Mouse (Mus musculus): ENCODE results near the gene Irf2bpl.

The Irf2bpl gene

DNA sequence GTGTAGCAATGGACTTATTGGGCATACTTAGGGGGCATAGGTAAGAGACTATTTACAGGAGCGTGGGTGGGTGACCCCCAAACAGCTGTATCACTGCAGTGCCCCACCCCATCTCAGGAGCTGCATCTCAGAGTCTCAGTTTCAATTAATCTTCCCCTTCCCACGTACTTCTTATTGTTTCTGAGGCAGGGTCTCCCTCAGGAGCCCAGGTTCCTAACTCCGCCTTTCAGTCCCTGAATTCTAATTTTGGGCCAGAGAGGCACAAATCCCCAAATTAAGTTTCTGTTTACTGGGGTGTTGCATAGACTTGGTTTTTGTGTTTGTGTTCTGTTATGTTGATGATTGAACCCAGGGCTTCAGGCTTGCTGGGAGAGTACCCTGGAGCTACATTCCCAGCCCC, 13.8 kb upstream of the Irf2bpl start:
- no peak for DNase-seq (ENCODE audit: low read depth, low spot score)

DNA sequence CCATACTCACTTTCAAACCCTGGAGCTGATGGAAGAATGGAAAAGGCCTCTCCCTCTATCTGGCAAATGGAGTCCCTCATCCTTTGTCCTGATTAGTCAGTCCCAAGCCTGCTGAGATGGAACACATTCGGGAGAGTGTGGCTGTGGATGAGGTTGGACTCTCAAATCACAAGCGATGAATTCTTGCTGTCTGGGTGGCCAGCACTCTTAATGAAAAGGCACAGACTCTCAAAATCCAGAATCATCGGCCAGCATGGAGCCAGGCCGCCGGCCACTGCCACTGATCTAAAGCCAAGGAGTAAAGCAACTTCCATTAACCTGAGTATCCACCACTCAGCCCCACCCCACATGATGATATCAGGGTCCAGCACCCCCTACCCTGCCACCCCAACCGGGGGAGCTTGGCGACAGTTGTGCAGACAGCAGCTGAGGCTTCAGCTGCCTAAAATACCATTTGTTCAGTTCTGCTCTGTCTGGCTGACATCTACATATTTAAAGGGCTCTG, 13.2 kb upstream of the Irf2bpl start:
- no peak for DNase-seq (ENCODE audit: low read depth, low spot score)

DNA sequence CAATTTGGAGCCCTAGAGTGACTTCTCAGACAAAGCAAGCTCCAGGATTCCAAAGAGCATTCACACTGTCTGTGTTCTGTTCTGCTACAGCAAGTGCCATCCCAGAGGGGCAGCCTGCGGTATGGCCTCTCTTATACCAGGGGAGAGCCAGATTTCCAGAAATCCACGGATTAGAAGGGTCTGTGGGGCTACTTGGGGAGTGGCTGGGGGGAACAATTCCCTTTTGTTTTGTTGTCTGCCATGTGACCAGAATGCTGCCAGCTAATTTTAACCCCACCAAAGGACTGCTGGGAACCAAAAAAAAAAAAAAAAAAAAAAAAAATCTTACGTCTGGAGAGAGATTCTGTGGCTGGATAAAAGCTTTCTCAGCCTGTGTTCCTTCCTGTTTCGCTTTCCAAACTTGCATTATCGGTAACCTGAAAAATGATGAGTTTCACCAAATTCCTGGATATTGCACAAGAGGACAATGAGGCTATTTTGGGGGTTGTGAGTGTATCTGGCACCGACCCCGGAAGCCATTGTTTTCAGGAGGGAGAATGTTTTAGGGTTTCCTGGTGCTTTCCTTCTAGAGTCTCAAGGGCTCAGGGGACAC, 12.4 kb upstream of the Irf2bpl start:
- no peak for DNase-seq (ENCODE audit: low read depth, low spot score)

DNA sequence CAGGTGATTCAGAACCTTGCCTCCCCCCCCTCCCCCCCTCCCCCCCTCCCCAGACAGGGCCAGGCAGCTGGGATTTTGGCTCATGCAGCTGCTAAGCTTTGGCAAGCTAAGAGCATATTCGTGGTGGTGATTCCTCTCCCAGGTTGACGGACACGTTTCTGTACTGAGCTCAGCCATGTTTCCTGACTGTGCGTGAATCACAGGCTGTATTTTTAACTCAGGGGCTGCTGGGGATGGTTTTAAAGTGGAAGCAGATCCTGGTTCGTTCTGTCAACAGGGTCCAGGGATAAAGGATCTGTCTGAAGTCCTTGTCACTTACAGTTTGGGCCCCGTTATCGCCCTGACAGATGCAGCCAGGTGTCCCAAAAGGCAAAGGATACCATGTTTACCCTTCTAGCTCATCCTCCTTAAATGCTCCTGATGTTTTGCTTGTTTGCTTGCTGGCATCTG, 11.9 kb upstream of the Irf2bpl start:
- DNase-seq (ENCODE audit: low read depth, low spot score): no peak

GRCm38 (mm10) chr12:86895703-86896409, 11.3 kb upstream of the Irf2bpl start:
- DNase-seq (ENCODE audit: low read depth, low spot score): no peak

GRCm38 (mm10) chr12:86894841-86895428, 10.3 kb upstream of the Irf2bpl start:
- DNase-seq (ENCODE audit: low read depth, low spot score): no peak

DNA sequence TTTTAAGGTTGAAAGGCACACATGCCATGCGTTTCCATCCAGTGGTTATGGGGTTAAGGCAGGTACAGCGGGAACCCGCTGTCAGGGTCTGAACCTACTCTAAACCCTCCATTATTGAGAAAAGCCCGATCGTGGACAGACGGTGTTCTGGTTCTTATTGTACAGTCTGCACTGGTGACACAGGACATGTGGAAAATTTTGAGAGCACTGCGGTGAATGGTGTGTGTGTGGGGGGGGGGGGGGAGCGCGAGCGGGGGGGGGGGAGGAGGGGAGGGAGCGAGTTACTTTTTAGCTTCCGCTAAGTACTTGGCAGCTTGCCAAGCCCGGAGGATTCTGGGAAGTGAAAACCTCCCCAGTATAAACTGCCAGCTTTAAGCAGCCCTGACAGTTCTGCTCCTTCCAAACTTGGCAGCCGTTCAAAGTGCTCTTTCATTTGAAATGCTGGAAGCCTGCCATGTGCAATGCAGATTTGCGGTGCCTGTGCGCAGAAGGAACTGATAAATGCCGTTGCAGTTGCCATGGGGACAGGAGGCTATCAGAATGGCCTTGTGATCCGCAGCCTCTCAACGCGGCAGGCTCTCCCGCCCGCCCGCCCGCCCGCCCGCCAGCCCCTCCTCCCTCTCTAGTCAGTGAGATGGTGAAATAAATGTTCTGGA, 9.7 kb upstream of the Irf2bpl start:
- DNase-seq (ENCODE audit: low read depth, low spot score): peak; percentile 97

DNA sequence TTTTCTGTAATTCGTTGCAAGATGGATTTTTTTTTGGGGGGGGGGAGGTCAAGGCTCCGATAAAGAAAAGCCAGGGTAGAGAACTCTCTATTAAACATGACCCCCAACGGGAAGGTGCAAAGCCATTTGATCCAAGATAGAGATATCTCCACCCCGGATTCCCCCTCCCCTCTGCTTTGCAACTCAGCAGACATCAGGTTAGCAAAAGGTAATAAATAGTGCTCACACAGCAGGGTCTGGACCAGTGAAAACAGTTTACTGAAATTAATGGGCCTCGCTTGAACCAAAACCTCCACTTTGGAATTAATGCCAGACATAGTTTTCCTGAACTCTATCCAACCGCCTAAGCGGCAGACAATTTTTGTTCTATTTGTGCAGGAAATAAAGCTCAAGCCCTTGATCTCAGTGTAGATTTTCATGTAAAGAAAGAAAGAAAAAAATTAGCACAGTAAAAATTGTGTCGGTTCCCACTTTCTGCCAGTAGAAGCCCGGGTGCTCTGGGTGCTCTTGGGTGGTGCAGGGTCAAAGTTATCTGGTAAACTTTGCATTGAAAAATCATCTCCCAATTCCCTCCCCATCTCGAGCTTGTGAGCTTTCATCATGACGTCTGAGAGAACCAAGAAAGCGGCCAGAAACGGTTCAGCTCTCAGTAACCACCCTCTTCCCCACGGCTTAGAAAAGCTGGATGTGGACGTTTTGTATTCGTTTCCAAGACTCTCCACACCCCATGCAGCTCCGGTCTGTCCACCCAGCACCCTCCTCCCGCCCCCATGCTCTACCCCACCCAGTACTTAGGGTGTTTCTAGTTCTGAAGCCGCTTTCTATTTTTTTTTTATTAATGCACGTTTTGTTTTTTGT, 9.0 kb upstream of the Irf2bpl start:
- DNase-seq (ENCODE audit: low read depth, low spot score): no peak

DNA sequence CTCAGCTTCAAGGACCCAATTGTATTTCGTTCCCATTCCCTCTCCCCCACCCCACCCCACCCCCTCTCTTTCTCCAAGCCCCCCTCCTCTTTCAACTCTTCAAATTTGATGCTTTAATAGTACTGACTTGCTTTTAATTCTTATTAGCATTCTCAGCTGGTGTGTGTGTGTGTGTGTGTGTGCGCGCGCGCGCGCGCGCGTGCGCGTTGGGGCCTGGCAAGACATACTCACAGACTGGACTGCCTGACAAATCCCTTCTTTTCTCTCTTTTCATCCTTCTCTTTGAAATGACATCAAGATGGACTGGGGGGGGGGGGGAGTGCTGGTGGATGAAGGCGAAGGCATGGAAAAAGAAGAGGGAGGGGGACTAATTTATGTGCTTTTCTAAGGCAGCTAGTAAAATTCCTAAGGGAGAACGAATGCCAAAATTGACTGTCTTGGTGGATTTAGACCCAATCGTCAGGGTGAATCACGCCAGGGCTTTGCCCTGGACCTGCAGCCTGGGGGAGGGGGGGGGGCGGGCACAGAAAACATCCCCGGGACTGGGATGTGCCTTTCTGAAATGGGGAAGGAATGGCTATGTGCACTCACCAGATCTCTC, 8.2 kb upstream of the Irf2bpl start:
- peak; percentile 66 for DNase-seq (ENCODE audit: low read depth, low spot score)

GRCm38 (mm10) chr12:86891786-86892702, 7.4 kb upstream of the Irf2bpl start:
- DNase-seq (ENCODE audit: low read depth, low spot score): peak; percentile 67

DNA sequence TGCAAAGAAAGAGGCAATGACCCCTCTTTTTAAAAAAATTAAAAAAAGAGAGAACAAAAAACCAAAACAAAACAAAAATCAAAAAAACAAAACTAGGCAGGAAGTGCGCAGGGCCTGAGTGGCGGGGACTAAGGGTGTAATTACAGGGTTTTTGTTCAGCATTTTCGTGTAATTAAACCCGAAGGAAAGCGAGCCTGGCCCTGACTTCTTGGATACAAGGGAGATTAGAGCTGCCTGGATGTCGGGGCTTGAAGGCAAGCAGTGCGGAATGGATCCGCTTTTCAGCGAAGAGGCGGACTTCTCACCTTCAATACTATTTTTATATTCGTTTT, 6.8 kb upstream of the Irf2bpl start:
- no peak for DNase-seq (ENCODE audit: low read depth, low spot score)

GRCm38 (mm10) chr12:86890796-86891301, 6.3 kb upstream of the Irf2bpl start:
- DNase-seq (ENCODE audit: low read depth, low spot score): no peak

GRCm38 (mm10) chr12:86890091-86890720, 5.6 kb upstream of the Irf2bpl start:
- no peak for DNase-seq (ENCODE audit: low read depth, low spot score)

DNA sequence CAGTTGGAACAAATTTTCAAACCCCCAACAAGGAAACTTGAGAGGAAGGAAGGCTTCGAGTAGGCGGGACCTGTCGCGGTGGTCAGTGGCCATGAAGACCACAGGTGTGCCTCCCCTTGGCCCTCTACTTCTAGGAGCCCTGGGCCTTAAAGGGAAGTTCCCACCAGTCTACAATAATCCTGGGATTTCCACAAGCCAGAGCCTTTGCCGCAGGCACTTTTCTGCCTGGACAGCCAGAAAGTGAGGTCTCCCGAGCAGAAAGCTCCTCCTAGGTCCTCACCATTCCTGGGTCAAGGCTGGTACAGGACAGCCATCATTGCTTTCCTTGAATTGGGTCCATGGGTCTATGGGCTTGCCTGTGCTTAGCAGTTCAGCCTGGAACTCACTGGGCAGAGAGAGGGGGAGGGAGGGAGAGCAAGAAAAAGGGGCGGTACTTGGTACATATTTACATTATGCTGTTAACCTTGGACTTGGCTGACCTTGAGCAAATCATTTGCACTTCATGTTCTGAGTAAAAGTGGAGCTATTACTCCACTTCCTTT, 4.6 kb upstream of the Irf2bpl start:
- DNase-seq (ENCODE audit: low read depth, low spot score): no peak

GRCm38 (mm10) chr12:86888130-86889069, 3.8 kb upstream of the Irf2bpl start:
- peak; percentile 61 for DNase-seq (ENCODE audit: low read depth, low spot score)

GRCm38 (mm10) chr12:86887381-86888129, 3.0 kb upstream of the Irf2bpl start:
- no peak for DNase-seq (ENCODE audit: low read depth, low spot score)

DNA sequence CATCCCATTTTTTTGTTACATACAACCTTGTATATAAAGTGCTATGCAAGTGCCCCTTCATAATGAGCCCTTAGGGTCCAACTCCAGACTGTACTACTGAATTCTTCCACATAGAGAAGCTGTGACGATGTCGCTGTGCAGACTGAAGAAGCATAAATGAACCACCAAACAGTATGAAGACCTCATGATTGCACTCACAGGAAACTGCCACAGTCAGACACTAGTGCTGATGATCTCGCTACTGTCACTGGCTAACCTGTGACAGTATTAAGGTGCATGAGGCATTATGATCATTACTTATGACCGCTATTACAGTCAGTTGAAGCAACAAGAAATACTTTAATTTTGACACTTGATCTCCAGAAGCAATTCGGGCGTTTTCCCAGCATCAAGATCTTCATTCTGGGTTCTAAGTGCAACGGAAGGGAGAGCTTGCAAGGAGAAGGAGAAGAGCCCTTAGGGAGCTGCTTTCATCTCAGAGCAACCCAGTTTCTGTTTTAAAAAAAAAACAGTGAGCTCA, 1.9 kb upstream of the Irf2bpl start:
- DNase-seq (ENCODE audit: low read depth, low spot score): no peak
